Mouse (Mus musculus) E14TG2a.4 (cell line): Measurements from ENCODE around the gene Rhbdd1.
A peak's percentile ranks its signal among the peaks of the same experiment; 100 is the strongest.

Source experiments
- H3K27me3 ChIP-seq: 2 replicates; pipeline ENCODE4 v1.6.1; 2014; ENCODE audit warnings: low read length, control low read depth; ENCODE audit not compliant: insufficient read depth
- H3K36me3 ChIP-seq: 2 replicates; pipeline ENCODE4 v1.6.1; 2014; ENCODE audit warnings: low read length, control low read depth; ENCODE audit not compliant: insufficient read depth
- H3K4me1 ChIP-seq: replicated peaks from 2 replicates; pipeline ENCODE4 v1.6.1; 2014; ENCODE audit warnings: low read depth, low read length, control low read depth
- H3K4me3 ChIP-seq: replicated peaks from 2 replicates; pipeline ENCODE4 v1.5.1; 2014; ENCODE audit warnings: mild to moderate bottlenecking, low read length
- H3K9me3 ChIP-seq: 2 replicates; pipeline ENCODE4 v1.6.1; 2014; ENCODE audit warnings: low read length, control low read depth
- CTCF ChIP-seq: conservative IDR thresholded peaks from 2 replicates; pipeline ENCODE4 v1.5.1; 2014; ENCODE audit warnings: low read length
- NANOG ChIP-seq: IDR thresholded peaks from 2 replicates; pipeline ENCODE4 v1.6.1; 2014; ENCODE audit warnings: borderline replicate concordance, low read length, mixed read lengths
- POU5F1 ChIP-seq: IDR thresholded peaks from 2 replicates; pipeline ENCODE4 v1.6.1; 2014; ENCODE audit warnings: low read length, borderline replicate concordance

The Rhbdd1 gene

DNA sequence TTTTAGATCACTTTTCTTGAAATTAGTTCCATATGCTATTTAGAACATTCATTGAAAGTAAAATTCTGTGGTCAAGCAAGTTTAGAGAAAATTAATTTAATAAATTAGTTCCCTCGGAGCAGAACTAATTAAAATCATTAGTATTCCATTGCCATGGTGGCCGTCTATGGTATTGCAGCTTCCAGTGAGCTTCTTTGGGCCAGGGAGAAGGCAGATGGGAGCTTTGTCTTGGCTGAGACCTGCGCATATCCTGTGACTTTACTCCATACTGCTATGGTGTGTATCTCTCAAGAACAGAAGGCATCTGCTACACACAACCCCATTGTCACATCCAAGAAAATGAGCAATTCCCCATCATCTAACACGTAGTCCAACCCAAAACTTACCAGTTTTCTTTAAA, 65.7 kb downstream of the Rhbdd1 start:
- no peaks in the 10 kb centered on the region for H3K4me1 ChIP-seq
- no peaks in the 10 kb centered on the region for H3K9me3 ChIP-seq

DNA sequence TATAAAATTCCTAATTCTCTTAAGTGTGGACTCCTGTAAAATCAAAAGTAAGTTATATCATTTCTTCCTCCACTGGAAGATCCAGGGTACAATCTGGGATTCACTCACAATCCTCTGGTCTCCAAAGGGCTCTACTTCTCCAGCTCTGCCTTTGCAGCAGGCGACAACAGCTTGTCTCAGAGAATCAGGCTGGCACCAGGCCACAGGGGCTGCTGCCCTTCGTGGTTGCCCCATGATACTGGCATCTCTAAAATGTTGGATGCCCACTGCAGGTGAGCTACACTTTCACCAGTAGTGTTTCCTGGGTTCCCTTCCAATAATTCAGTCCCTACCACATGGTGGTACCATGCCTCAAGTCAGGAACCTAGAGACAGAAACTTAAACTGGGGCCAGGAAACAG, 67.9 kb downstream of the Rhbdd1 start:
- Histone ChIP-seq H3K9me3 (no peaks in the 10 kb centered on the region), H3K36me3 (no peaks in the 10 kb centered on the region), H3K27me3 (no peaks in the 10 kb centered on the region), H3K4me1 (no peaks in the 10 kb centered on the region), H3K4me3 (no peak overlapping the region)
- TF ChIP-seq NANOG = no peak
- no peak for TF ChIP-seq CTCF
- no peak for TF ChIP-seq POU5F1

More for the DNA sequence above, 65.7 kb downstream of the Rhbdd1 start:
- TF ChIP-seq POU5F1 (no peak), NANOG (no peak), CTCF (peak; percentile 55)
- 0 out of 2 replicates have a peak, but pooled peaks cover 8% of the 10 kb centered on the region for H3K36me3 ChIP-seq
- H3K27me3 ChIP-seq = no peaks in the 10 kb centered on the region
- H3K4me3 ChIP-seq = no peak overlapping the region

DNA sequence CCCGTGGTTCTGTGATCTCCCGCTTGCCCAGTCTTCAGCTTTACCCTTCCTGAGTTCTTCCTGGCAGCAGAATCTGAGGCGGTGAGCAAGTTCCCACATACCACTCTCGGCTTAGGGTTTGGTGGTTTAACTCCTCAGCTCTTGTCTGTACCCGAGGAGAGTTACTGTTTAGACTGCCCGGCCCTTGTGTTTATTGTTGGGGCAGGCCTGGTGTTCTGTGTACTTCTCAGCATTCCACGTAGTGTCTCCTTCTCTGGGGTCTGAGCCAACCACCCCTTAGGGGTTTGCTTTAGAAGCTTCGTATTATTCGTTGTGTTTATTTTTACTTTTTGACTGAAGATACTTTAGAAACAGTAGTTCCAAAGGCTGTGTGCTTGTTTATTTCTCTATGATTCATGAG, 68.8 kb downstream of the Rhbdd1 start:
- TF ChIP-seq NANOG (no peak), CTCF (no peak), POU5F1 (no peak)
- no peak overlapping the region for H3K4me3 ChIP-seq
- H3K4me1 ChIP-seq = no peaks in the 10 kb centered on the region
- no peaks in the 10 kb centered on the region for H3K27me3 ChIP-seq
- H3K36me3 ChIP-seq = no peaks in the 10 kb centered on the region
- H3K9me3 ChIP-seq = no peaks in the 10 kb centered on the region

DNA sequence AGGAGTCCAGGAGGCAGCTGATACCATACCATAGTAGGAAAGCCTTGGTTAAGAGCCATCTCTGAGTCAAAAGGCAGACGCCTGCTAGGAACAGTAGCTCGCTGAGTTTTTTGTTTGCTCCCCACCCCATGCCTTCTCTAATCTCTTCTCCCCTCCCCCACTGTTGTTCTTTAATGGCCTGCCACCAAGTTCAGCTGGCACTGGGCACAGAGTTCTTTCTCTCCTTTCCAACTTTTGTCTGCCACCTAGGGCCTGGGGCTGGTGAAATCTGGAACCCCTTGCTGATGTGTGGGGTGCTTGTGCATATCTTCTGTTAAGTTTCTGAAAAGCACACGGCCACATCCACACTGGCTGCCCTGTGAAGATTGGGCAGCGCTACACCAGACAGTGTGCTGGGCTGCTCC, 69.6 kb downstream of the Rhbdd1 start:
- no peaks in the 10 kb centered on the region for H3K4me1 ChIP-seq
- TF ChIP-seq CTCF (no peak), NANOG (no peak), POU5F1 (no peak)
- H3K9me3 ChIP-seq = no peaks in the 10 kb centered on the region
- no peaks in the 10 kb centered on the region for H3K27me3 ChIP-seq
- H3K36me3 ChIP-seq = no peaks in the 10 kb centered on the region
- H3K4me3 ChIP-seq = no peak overlapping the region

DNA sequence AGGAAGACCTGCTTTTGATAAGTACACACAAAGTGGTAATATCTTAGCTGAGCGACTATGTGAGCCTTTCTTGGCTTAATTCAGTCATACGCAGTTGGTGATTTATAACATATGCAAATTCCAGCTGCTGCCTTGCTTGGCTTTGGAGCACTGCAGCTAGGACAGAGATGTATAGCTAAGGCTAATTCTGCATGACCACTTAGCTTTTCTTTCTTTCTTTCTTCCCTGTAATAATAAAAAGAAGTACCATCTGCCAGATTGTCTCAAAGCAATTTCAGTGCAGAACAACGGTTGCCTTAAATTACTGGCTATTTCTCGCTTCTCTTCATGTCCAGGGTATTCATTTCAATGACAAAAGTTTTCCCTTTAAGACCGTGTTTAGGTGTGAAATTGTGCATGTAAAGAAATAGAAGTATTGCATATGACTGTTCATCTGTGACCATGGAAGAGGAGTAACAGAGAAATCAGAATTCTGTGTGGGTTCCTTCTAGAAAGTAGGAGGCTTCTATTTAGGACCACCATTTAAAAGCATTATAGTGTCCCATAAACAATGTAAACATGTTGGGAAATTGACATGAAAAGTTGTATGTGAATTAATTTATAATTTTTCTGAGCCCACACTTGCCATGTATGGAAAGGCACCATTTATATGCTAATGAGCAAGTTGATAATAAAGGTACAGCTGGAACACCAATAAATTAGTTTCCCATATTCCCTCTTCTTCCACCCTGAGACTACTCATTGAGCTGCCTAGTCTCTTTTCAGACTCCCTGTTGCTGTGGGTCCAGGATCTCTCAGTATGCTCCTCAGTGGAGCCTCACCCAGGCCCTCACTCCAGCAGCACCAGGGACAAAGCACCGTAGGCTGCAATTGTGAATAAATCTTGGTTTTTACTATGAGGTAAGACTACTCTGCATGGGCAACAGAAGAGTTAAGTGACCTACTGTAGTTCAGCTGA, 70.8 kb downstream of the Rhbdd1 start:
- no peaks in the 10 kb centered on the region for H3K4me1 ChIP-seq
- no peak for TF ChIP-seq NANOG
- TF ChIP-seq CTCF = no peak
- TF ChIP-seq POU5F1 = no peak
- H3K27me3 ChIP-seq = no peaks in the 10 kb centered on the region
- H3K36me3 ChIP-seq = no peaks in the 10 kb centered on the region
- H3K4me3 ChIP-seq = no peak overlapping the region
- no peaks in the 10 kb centered on the region for H3K9me3 ChIP-seq

DNA sequence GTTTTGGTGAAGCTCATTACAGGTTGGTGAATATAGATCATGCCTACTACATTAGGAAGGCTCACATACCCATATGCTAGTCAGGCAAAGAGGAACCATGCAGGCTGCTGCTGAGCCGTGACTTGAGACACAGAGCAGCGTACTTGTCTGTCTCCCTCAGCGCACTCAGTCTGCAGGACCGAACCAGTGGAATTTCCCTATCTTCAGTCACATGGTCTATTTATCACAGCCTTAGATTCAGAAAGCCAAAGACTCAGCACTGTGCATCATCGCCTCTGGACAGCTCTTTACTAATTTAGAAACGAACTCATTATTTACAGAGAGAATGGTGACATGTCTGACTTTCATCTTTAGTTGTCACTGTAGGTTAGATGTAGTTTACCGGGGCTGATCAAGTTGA, 73.1 kb downstream of the Rhbdd1 start:
- Histone ChIP-seq H3K27me3 (no peaks in the 10 kb centered on the region), H3K4me3 (no peak overlapping the region), H3K9me3 (no peaks in the 10 kb centered on the region), H3K36me3 (no peaks in the 10 kb centered on the region), H3K4me1 (no peaks in the 10 kb centered on the region)
- TF ChIP-seq NANOG (no peak), CTCF (no peak), POU5F1 (no peak)

DNA sequence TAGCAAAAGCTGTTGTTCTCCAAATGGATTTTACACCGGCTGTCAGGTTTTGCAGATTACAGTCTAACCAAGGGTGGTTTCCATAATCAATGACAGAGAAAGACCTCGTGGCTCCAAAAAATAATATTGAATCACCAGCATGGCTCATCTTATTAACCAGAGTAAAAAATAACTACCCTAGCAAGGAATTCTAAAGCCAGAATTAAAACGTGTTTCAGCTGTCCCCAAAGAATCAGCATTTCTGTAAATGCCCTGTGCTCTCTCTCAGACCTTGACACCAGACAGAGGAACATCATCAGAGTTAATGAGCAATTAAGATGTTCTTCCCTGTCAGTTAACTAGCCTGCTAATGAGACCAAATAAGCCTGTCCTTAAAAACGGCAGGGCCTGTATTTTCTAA, 79.1 kb downstream of the Rhbdd1 start:
- Histone ChIP-seq H3K4me3 (no peak overlapping the region), H3K36me3 (no peaks in the 10 kb centered on the region), H3K4me1 (no peaks in the 10 kb centered on the region), H3K27me3 (no peaks in the 10 kb centered on the region), H3K9me3 (no peaks in the 10 kb centered on the region)
- no peak for TF ChIP-seq NANOG
- TF ChIP-seq POU5F1 = no peak
- no peak for TF ChIP-seq CTCF

DNA sequence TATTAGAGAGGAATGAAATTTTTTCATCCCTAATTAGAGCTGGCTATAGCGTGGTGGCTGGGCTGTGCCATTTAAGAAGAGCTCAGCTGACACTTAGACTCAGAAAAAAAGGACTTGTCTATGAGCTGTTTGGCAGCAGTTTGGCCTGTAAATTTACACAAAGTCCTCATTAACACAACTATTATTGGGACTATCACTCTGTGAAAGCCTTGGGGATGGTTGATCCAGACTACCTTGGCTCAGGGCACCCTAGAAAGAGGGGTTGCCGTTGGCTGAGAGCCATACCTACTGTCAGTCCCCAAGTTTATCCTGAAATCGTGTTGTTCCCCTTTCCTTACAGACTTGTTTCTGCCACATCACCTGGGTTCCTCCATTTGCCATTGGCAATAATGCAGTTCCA, 91.5 kb downstream of the Rhbdd1 start:
- no peak for TF ChIP-seq NANOG
- TF ChIP-seq POU5F1 = no peak
- no peak for TF ChIP-seq CTCF
- Histone ChIP-seq H3K36me3 (no peaks in the 10 kb centered on the region), H3K9me3 (no peaks in the 10 kb centered on the region), H3K4me3 (no peak overlapping the region), H3K27me3 (no peaks in the 10 kb centered on the region), H3K4me1 (no peaks in the 10 kb centered on the region)

DNA sequence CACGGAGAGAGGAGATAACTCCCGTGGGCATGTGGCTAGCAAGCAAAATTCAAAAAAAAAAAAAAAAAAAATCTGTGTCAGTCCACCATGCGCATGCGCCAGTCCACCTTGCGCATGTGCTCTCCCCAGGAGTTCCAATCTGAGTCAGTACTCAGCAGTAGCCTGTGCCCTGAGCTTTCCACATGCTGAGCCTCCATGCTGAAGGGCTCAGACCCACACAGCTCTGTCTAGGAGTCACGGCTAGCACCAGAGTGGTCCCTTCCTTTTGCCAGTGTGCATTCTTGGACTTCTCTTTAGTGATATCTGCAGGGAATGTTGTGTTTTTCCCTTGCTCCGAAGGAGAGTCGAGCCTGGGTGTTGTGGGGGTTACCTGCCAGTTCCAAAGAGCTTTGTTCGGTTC, 93.0 kb downstream of the Rhbdd1 start:
- Histone ChIP-seq H3K4me1 (no peaks in the 10 kb centered on the region), H3K27me3 (no peaks in the 10 kb centered on the region), H3K4me3 (no peak overlapping the region), H3K36me3 (no peaks in the 10 kb centered on the region), H3K9me3 (no peaks in the 10 kb centered on the region)
- no peak for TF ChIP-seq CTCF
